Mouse (Mus musculus) forebrain, embryonic 13.5 days (tissue): ENCODE measurements around the gene Zdhhc1. TPM values are rescaled to one million over a fixed set of nuclear protein-coding genes. Genes with fewer than 3 reads are reported as not detected.
A peak's percentile ranks its signal among the peaks of the same experiment; 100 is the strongest.

Experiments
- ATAC-seq: fragments of 200-750 bp; cut with Nextera tagmentation; 2 replicates; pipeline ENCODE4 v1.8.0; 2017
- H3K27ac ChIP-seq: fragments of 300-500 bp; sonication (generic); 2 replicates; pipeline ENCODE4 v1.5.1; 2015; ENCODE audit warnings: inconsistent platforms, mild to moderate bottlenecking, moderate library complexity
- H3K27me3 ChIP-seq: fragments of 300-500 bp; sonication (generic); 2 replicates; pipeline ENCODE4 v1.6.1; 2015; ENCODE audit warnings: mild to moderate bottlenecking, inconsistent platforms
- H3K36me3 ChIP-seq: fragments of 300-500 bp; sonication (generic); 2 replicates; pipeline ENCODE4 v1.6.1; 2015; ENCODE audit warnings: mild to moderate bottlenecking, inconsistent platforms; ENCODE audit not compliant: poor library complexity, severe bottlenecking
- H3K4me1 ChIP-seq: fragments of 300-500 bp; sonication (generic); 2 replicates; pipeline ENCODE4 v1.6.1; 2015; ENCODE audit warnings: inconsistent platforms
- H3K4me2 ChIP-seq: fragments of 300-500 bp; sonication (generic); 2 replicates; pipeline ENCODE4 v1.6.1; 2015; ENCODE audit warnings: inconsistent platforms, mild to moderate bottlenecking, moderate library complexity
- H3K4me3 ChIP-seq: fragments of 300-500 bp; sonication (generic); 2 replicates; pipeline ENCODE4 v1.5.1; 2015; ENCODE audit warnings: mild to moderate bottlenecking, inconsistent platforms
- H3K9ac ChIP-seq: fragments of 300-500 bp; sonication (generic); 2 replicates; pipeline ENCODE4 v1.6.1; 2015; ENCODE audit warnings: mild to moderate bottlenecking, inconsistent platforms
- H3K9me3 ChIP-seq: fragments of 300-500 bp; sonication (generic); replicated peaks from 2 replicates; pipeline ENCODE4 v1.6.1; 2016; ENCODE audit warnings: inconsistent platforms
- WGBS: fragments of 180-500 bp; shearing (Covaris S2); methylation state at CpG from one replicate; pipeline ENCODE4 v1.1.7; 2015; 5-methylcytosine and 5-hydroxymethylcytosine counted together
- polyA plus RNA-seq: library from polyadenylated mRNA; unstranded; fragments of >200 nt; fragmentation: Nextera tagmentation; extraction: Ambion mirVana; gene quantifications from 2 replicates; pipeline ENCODE4 v1.2.1, GENCODE M21; 2015

Gene Zdhhc1
- polyA plus RNA-seq, 1 experiment from 2014 or later, result 20.6 TPM

GRCm38 (mm10) chr8:105516018-105516645 lies 19.4 kb upstream of the Zdhhc1 start:
- WGBS, result 11% methylated on average over 12 of the region's 12 CpGs
- no peaks in the 10 kb centered on the region for H3K36me3 ChIP-seq
- H3K4me3 ChIP-seq, result no peak overlapping the region; the same call in 1 of the 2 replicates
- no peak overlapping the region for H3K27ac ChIP-seq
- peaks cover 35% of the 10 kb centered on the region for H3K4me1 ChIP-seq
- peak; percentile 46 for ATAC-seq
- H3K4me2 ChIP-seq, result peak overlapping the region; percentile 48
- H3K9me3 ChIP-seq, result no peaks in the 10 kb centered on the region
- H3K27me3 ChIP-seq, result peaks cover 32% of the 10 kb centered on the region
- H3K9ac ChIP-seq, result no peak overlapping the region

GRCm38 (mm10) chr8:105514656-105515055 lies 18.0 kb upstream of the Zdhhc1 start:
- WGBS, result 77% methylated on average over 5 of the region's 5 CpGs
- no peak for ATAC-seq
- H3K4me2 ChIP-seq, result no peak overlapping the region
- no peak overlapping the region for H3K4me3 ChIP-seq
- no peak overlapping the region for H3K9ac ChIP-seq
- no peak overlapping the region for H3K27ac ChIP-seq
- H3K4me1 ChIP-seq, result peaks cover 24% of the 10 kb centered on the region
- peaks cover 30% of the 10 kb centered on the region for H3K27me3 ChIP-seq
- no peaks in the 10 kb centered on the region for H3K36me3 ChIP-seq
- H3K9me3 ChIP-seq, result no peaks in the 10 kb centered on the region

- Histone ChIP-seq H3K4me3 (no peak overlapping the region), H3K9me3 (no peaks in the 10 kb centered on the region), H3K4me2 (no peak overlapping the region), H3K36me3 (no peaks in the 10 kb centered on the region), H3K27me3 (peaks cover 25% of the 10 kb centered on the region), H3K4me1 (peaks cover 20% of the 10 kb centered on the region), H3K27ac (no peak overlapping the region), H3K9ac (no peak overlapping the region)
- 91% methylated on average over 6 of the region's 6 CpGs for WGBS
- ATAC-seq, result no peak
Measured at GRCm38 (mm10) chr8:105514194-105514593, 17.5 kb upstream of the Zdhhc1 start.

- Histone ChIP-seq H3K4me2 (no peak overlapping the region), H3K4me3 (no peak overlapping the region), H3K36me3 (no peaks in the 10 kb centered on the region), H3K27me3 (no peaks in the 10 kb centered on the region), H3K9me3 (no peaks in the 10 kb centered on the region), H3K9ac (no peak overlapping the region), H3K27ac (no peak overlapping the region), H3K4me1 (0 out of 2 replicates have a peak, but pooled peaks cover 6% of the 10 kb centered on the region)
- ATAC-seq, result no peak
- WGBS, result 61% methylated on average over 12 of the region's 12 CpGs
Measured at GRCm38 (mm10) chr8:105509997-105510735, 13.5 kb upstream of the Zdhhc1 start.

- WGBS, result 57% methylated on average over 1 of the region's 2 CpGs
- no peaks in the 10 kb centered on the region for H3K36me3 ChIP-seq
- no peak for ATAC-seq
Measured at GRCm38 (mm10) chr8:105508758-105509157, 12.1 kb upstream of the Zdhhc1 start.

GRCm38 (mm10) chr8:105506977-105507376 lies 10.3 kb upstream of the Zdhhc1 start:
- ATAC-seq, result no peak
- H3K27me3 ChIP-seq, result no peaks in the 10 kb centered on the region

More at GRCm38 (mm10) chr8:105508758-105509157, 12.1 kb upstream of the Zdhhc1 start:
- 0 out of 2 replicates have a peak, but pooled peaks cover 6% of the 10 kb centered on the region for H3K4me1 ChIP-seq
- H3K27me3 ChIP-seq, result no peaks in the 10 kb centered on the region
- H3K4me3 ChIP-seq, result no peak overlapping the region
- no peak overlapping the region for H3K27ac ChIP-seq
- H3K9me3 ChIP-seq, result no peaks in the 10 kb centered on the region
- no peak overlapping the region for H3K9ac ChIP-seq
- H3K4me2 ChIP-seq, result no peak overlapping the region

GRCm38 (mm10) chr8:105504617-105505016 lies 7.9 kb upstream of the Zdhhc1 start:
- no peaks in the 10 kb centered on the region for H3K36me3 ChIP-seq
- no peak overlapping the region for H3K4me3 ChIP-seq
- ATAC-seq, result no peak
- WGBS, result 92% methylated on average over 3 of the region's 3 CpGs
- no peak overlapping the region for H3K4me2 ChIP-seq
- H3K27me3 ChIP-seq, result no peaks in the 10 kb centered on the region
- no peak overlapping the region for H3K27ac ChIP-seq
- H3K9ac ChIP-seq, result no peak overlapping the region
- H3K9me3 ChIP-seq, result no peaks in the 10 kb centered on the region
- H3K4me1 ChIP-seq, result 0 out of 2 replicates have a peak, but pooled peaks cover 9% of the 10 kb centered on the region

More at GRCm38 (mm10) chr8:105506977-105507376, 10.3 kb upstream of the Zdhhc1 start:
- WGBS, result 84% methylated on average over 6 of the region's 6 CpGs
- no peaks in the 10 kb centered on the region for H3K36me3 ChIP-seq
- 0 out of 2 replicates have a peak, but pooled peaks cover 9% of the 10 kb centered on the region for H3K4me1 ChIP-seq
- H3K9ac ChIP-seq, result no peak overlapping the region
- no peak overlapping the region for H3K4me2 ChIP-seq
- H3K4me3 ChIP-seq, result no peak overlapping the region
- no peak overlapping the region for H3K27ac ChIP-seq
- H3K9me3 ChIP-seq, result no peaks in the 10 kb centered on the region

GRCm38 (mm10) chr8:105499787-105500186 lies 3.1 kb upstream of the Zdhhc1 start:
- no peak overlapping the region for H3K9ac ChIP-seq
- H3K9me3 ChIP-seq, result no peaks in the 10 kb centered on the region
- H3K36me3 ChIP-seq, result no peaks in the 10 kb centered on the region
- H3K4me1 ChIP-seq, result peaks cover 23% of the 10 kb centered on the region
- H3K4me2 ChIP-seq, result no peak overlapping the region
- H3K4me3 ChIP-seq, result no peak overlapping the region
- no peak for ATAC-seq
- H3K27ac ChIP-seq, result no peak overlapping the region
- H3K27me3 ChIP-seq, result no peaks in the 10 kb centered on the region
- 77% methylated on average over 12 of the region's 12 CpGs for WGBS

- Histone ChIP-seq H3K4me2 (peak overlapping the region; percentile 95), H3K9me3 (no peaks in the 10 kb centered on the region), H3K27me3 (no peaks in the 10 kb centered on the region), H3K4me1 (peaks cover 20% of the 10 kb centered on the region), H3K27ac (peak overlapping the region; percentile 68; the same call in 1 of the 2 replicates), H3K9ac (peak overlapping the region; percentile 90; the same call in 1 of the 2 replicates), H3K36me3 (no peaks in the 10 kb centered on the region), H3K4me3 (peak overlapping the region; percentile 89)
- peak; percentile 46; the same call in 1 of the 2 replicates for ATAC-seq
- 23% methylated on average over 17 of the region's 17 CpGs for WGBS
Measured at GRCm38 (mm10) chr8:105495350-105496302, 1.1 kb downstream of the Zdhhc1 start.

GRCm38 (mm10) chr8:105494566-105494965 lies 2.1 kb downstream of the Zdhhc1 start:
- Histone ChIP-seq H3K27me3 (no peaks in the 10 kb centered on the region), H3K9me3 (no peaks in the 10 kb centered on the region), H3K36me3 (no peaks in the 10 kb centered on the region), H3K4me2 (no peak overlapping the region), H3K27ac (peak overlapping the region; percentile 1; the same call in 1 of the 2 replicates), H3K4me3 (no peak overlapping the region), H3K9ac (no peak overlapping the region), H3K4me1 (peaks cover 20% of the 10 kb centered on the region)
- ATAC-seq, result no peak
- WGBS, result 93% methylated on average over 3 of the region's 3 CpGs

GRCm38 (mm10) chr8:105493495-105493894 lies 3.2 kb downstream of the Zdhhc1 start:
- peaks cover 20% of the 10 kb centered on the region for H3K4me1 ChIP-seq
- no peak overlapping the region for H3K4me2 ChIP-seq
- ATAC-seq, result no peak
- WGBS, result 72% methylated on average over 3 of the region's 3 CpGs
- no peak overlapping the region for H3K27ac ChIP-seq
- no peaks in the 10 kb centered on the region for H3K27me3 ChIP-seq
- H3K9ac ChIP-seq, result no peak overlapping the region
- H3K4me3 ChIP-seq, result no peak overlapping the region
- H3K9me3 ChIP-seq, result no peaks in the 10 kb centered on the region
- H3K36me3 ChIP-seq, result no peaks in the 10 kb centered on the region
